Mouse (Mus musculus) embryo, embryonic 10 days (tissue): ENCODE measurements around the gene Ankmy1.
A peak's percentile ranks its signal among the peaks of the same experiment; 100 is the strongest.

ENCODE experiments used
- DNase-seq: peaks from one replicate; pipeline ENCODE4 v3.0.0-alpha.2; 2015; ENCODE audit warnings: low spot score

Ankmy1 gene

GRCm38 (mm10) chr1:92910925-92911720 is 8.4 kb upstream of the Ankmy1 start:
- peak; percentile 60 for DNase-seq

GRCm38 (mm10) chr1:92910239-92910885 is 7.7 kb upstream of the Ankmy1 start, which contains the start of gene Rnpepl1:
Gene Rnpepl1 (plus strand): TSS chr1:92910783.
- peak; percentile 79 for DNase-seq

- DNase-seq, result peak; percentile 30
Measured at GRCm38 (mm10) chr1:92909068-92909467, 6.4 kb upstream of the Ankmy1 start.

GRCm38 (mm10) chr1:92908664-92909063 is 6.0 kb upstream of the Ankmy1 start:
- DNase-seq, result no peak

- no peak for DNase-seq
Measured at GRCm38 (mm10) chr1:92907632-92908360, 5.1 kb upstream of the Ankmy1 start.

- DNase-seq, result peak; percentile 96
Measured at GRCm38 (mm10) chr1:92906779-92907631, 4.3 kb upstream of the Ankmy1 start, which contains the start of gene Dusp28. Gene Dusp28 (plus strand): TSS chr1:92906981.

GRCm38 (mm10) chr1:92905703-92906310 is 3.1 kb upstream of the Ankmy1 start:
- no peak for DNase-seq

- DNase-seq, result no peak
Measured at GRCm38 (mm10) chr1:92903627-92904026, 921 bp upstream of the Ankmy1 start.

GRCm38 (mm10) chr1:92895089-92895488 is 7.6 kb downstream of the Ankmy1 start:
- peak; percentile 91 for DNase-seq

GRCm38 (mm10) chr1:92893896-92894295 is 8.8 kb downstream of the Ankmy1 start:
- no peak for DNase-seq

GRCm38 (mm10) chr1:92892791-92893190 is 9.9 kb downstream of the Ankmy1 start:
- DNase-seq, result no peak

GRCm38 (mm10) chr1:92888901-92889655 is 13.6 kb downstream of the Ankmy1 start:
- DNase-seq, result no peak

- DNase-seq, result no peak
Measured at GRCm38 (mm10) chr1:92881982-92882381, 20.7 kb downstream of the Ankmy1 start.

GRCm38 (mm10) chr1:92880101-92880500 is 22.6 kb downstream of the Ankmy1 start:
- no peak for DNase-seq

- no peak for DNase-seq
Measured at GRCm38 (mm10) chr1:92879266-92879665, 23.4 kb downstream of the Ankmy1 start.

GRCm38 (mm10) chr1:92878066-92878741 is 24.5 kb downstream of the Ankmy1 start:
- DNase-seq, result no peak

GRCm38 (mm10) chr1:92877431-92877978 is 25.2 kb downstream of the Ankmy1 start:
- DNase-seq, result no peak

- no peak for DNase-seq
Measured at GRCm38 (mm10) chr1:92875360-92876111, 27.2 kb downstream of the Ankmy1 start.

- no peak for DNase-seq
Measured at GRCm38 (mm10) chr1:92874011-92874410, 28.7 kb downstream of the Ankmy1 start.
